Mouse (Mus musculus): Measurements from ENCODE around the gene Iqch. TPM values are rescaled to one million over a fixed set of nuclear protein-coding genes. Genes with fewer than 3 reads are reported as not detected.

Gene Iqch
- polyA plus RNA-seq, 1 experiment from 2014 or later = 0.09 TPM

DNA sequence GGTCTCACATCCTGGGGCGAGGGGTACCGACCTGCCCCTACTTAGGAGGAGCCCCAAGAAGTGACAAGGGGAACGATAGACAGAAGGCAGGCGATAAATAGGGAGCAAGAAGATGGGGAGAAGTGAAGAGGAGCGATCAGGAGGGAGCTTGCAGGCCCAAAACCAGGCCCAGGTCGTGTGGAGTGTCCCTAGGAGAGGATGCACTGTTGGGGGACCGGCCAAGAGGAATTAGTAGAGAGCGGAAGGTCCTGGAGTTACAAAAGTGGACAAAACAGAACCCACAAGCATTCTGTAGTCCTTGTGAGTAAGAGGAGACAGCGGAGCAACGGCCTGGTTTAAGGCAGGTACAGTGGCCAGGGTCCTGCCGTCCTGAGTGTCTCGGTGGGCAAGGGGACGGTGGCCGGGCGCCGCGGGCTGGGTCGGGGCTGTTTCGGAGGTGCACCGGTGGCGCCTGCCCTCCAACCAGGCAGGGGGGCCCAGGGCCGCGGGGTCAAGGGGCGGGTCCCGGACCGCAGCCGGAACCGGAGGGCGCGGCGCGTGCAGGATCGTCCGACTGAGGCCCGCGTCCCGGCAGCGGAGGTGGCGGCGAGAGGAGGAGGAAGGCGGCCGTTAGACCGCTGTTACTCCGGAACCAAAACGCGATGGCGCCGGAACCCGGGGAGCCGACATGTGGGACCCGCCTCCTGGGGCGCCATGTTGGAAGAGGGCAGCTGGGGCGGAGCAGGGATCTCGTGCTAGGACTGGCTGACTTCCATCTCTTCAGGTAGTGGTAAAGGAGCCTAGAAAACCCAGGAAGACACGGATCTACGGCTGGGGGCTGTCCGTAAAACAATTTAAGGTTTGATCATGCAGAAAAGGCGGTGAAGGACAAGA is 224.8 kb downstream of the Iqch start, which contains the start of gene Map2k5:
TSS of gene Map2k5 (minus strand) at position 633 of the 873 bp plus-strand sequence.
- WGBS = 1% methylated on average over 58 of the region's 58 CpGs
- H3K9ac ChIP-seq (ENCODE audit: low read length) = peak within 1 kb of the TSS; percentile 83
- H3K36me3 ChIP-seq (ENCODE audit: control insufficient read depth, insufficient read depth, low read length) = peaks cover 5% of the 10 kb centered on the region; the same call in 1 of the 2 replicates
- H3K4me2 ChIP-seq (ENCODE audit: low read length) = peak within 1 kb of the TSS; percentile 63
- peak; percentile 95 for ATAC-seq (replicated peaks; ENCODE audit: low FRiP score, low TSS enrichment, low read depth)
- no peaks in the 10 kb centered on the region for H3K9me3 ChIP-seq (ENCODE audit: control insufficient read depth, low read length)
- H3K27me3 ChIP-seq (replicated peaks; ENCODE audit: control insufficient read depth, insufficient read depth, low read length) = no peaks in the 10 kb centered on the region
- H3K27ac ChIP-seq (ENCODE audit: low read depth) = peak within 1 kb of the TSS; percentile 79
- H3K4me3 ChIP-seq (ENCODE audit: low read depth, low read length) = peak within 1 kb of the TSS; percentile 68
- peak; percentile 90 for DNase-seq (ENCODE audit: low spot score)
- peaks cover 18% of the 10 kb centered on the region for H3K4me1 ChIP-seq (replicated peaks; ENCODE audit: control insufficient read depth, insufficient read depth, low read length)

- H3K9ac ChIP-seq (ENCODE audit: low read length) = no peak overlapping the region
- H3K4me2 ChIP-seq (ENCODE audit: low read length) = no peak overlapping the region
- DNase-seq (ENCODE audit: low spot score) (no peak), ATAC-seq (replicated peaks; ENCODE audit: low FRiP score, low TSS enrichment, low read depth) (no peak)
- H3K27me3 ChIP-seq (replicated peaks; ENCODE audit: control insufficient read depth, insufficient read depth, low read length) = no peaks in the 10 kb centered on the region
- H3K4me1 ChIP-seq (replicated peaks; ENCODE audit: control insufficient read depth, insufficient read depth, low read length) = peaks cover 15% of the 10 kb centered on the region
- H3K27ac ChIP-seq (ENCODE audit: low read depth) = no peak overlapping the region
- no peaks in the 10 kb centered on the region for H3K9me3 ChIP-seq (ENCODE audit: control insufficient read depth, low read length)
- peaks cover 32% of the 10 kb centered on the region; the same call in 1 of the 2 replicates for H3K36me3 ChIP-seq (ENCODE audit: control insufficient read depth, insufficient read depth, low read length)
- WGBS = 78% methylated on average over 2 of the region's 2 CpGs
- no peak overlapping the region for H3K4me3 ChIP-seq (ENCODE audit: low read depth, low read length)
These were observed 229.0 kb downstream of the Iqch start for GRCm38 (mm10) chr9:63373315-63373714.

DNA sequence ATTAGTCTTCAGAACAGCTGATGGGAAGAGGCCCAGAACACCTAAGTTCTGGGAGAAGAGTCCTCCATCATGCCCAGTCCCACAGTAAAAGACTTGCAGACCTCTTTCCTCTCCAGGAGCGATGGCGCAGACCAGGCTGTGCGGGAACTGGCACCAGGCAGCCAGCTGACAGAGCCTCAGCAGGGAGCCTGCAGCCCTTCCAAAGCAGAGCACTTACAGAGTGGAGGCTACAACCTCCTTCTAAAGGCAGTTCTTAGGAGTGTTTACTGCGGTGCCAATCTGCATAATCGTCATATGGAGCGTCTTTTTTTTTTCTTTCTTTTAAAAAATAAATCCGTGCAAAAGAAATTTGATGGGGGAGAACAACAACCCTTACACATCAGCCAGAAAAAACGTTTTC is 229.8 kb downstream of the Iqch start:
- no peaks in the 10 kb centered on the region for H3K27me3 ChIP-seq (replicated peaks; ENCODE audit: control insufficient read depth, insufficient read depth, low read length)
- H3K4me2 ChIP-seq (ENCODE audit: low read length) = no peak overlapping the region
- peaks cover 33% of the 10 kb centered on the region; the same call in 1 of the 2 replicates for H3K36me3 ChIP-seq (ENCODE audit: control insufficient read depth, insufficient read depth, low read length)
- H3K9me3 ChIP-seq (ENCODE audit: control insufficient read depth, low read length) = no peaks in the 10 kb centered on the region
- 77% methylated on average over 8 of the region's 8 CpGs for WGBS
- no peak overlapping the region for H3K9ac ChIP-seq (ENCODE audit: low read length)
- DNase-seq (ENCODE audit: low spot score) (no peak), ATAC-seq (replicated peaks; ENCODE audit: low FRiP score, low TSS enrichment, low read depth) (no peak)
- H3K4me3 ChIP-seq (ENCODE audit: low read depth, low read length) = no peak overlapping the region
- peaks cover 14% of the 10 kb centered on the region for H3K4me1 ChIP-seq (replicated peaks; ENCODE audit: control insufficient read depth, insufficient read depth, low read length)
- no peak overlapping the region for H3K27ac ChIP-seq (ENCODE audit: low read depth)

Other genes with a start within 250 kb of the Iqch start
- 30.8 and 31.2 TPM in 2 replicates for gene Map2k5, start 224.6 kb downstream of the Iqch start, polyA plus RNA-seq (2014; fragmentation: Nextera tagmentation; extraction: Ambion mirVana)
- 50.1 and 55.7 TPM in 2 replicates for gene 2300009A05Rik, start 203.2 kb downstream of the Iqch start, polyA plus RNA-seq (2014; fragmentation: Nextera tagmentation; extraction: Ambion mirVana)
- gene Aagab, start 167 bp upstream of the Iqch start, polyA plus RNA-seq (2014; fragmentation: Nextera tagmentation; extraction: Ambion mirVana) = 26.0 and 28.1 TPM in 2 replicates
- 12.7 and 14.3 TPM in 2 replicates for gene Smad3, start 155.5 kb upstream of the Iqch start, polyA plus RNA-seq (2014; fragmentation: Nextera tagmentation; extraction: Ambion mirVana)

All from intestine, embryonic 14.5 days (tissue).